8 mouse cellular contexts compared by ENCODE assay signal in the genomic region with DNA sequence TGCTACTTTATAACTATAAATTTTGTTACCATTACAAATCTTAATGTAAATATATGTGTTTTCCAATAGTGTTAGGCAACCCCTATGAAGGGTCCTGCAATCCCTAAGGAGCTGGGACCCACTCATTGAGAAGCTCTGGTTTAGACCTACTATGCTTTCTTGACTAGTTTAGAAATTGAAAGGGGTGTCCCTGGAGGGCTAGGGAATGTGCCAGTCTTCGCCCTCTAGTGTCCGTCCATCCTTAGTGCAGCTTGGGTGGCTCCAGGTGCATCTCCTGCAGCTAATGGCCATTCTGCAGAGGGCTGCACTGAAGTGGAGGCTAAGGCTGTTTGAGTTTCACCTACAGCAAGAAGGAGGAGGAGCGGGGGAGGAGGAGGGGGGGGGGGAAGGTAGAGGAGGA.
DNase-seq lines count a peak whose midpoint lies in the region; ATAC-seq and TF ChIP-seq lines count a peak whose summit lies in the region.

No protein-coding gene starts in this region.

- TF ChIP-seq EP300 in heart, postnatal 0 days (IDR thresholded peaks at IDR 0.05; ENCODE audit: low read depth) = no peak
- TF ChIP-seq EP300 in liver, embryonic 14.5 days (IDR thresholded peaks at IDR 0.05; ENCODE audit: low read depth) = no peak

- H3K9me3 ChIP-seq in heart, postnatal 0 days (replicated peaks; ENCODE audit: control insufficient read depth, low read length) = no peaks in the 10 kb centered on the region
- no peaks in the 10 kb centered on the region for H3K9me3 ChIP-seq in heart, embryonic 10.5 days
- no peaks in the 10 kb centered on the region for H3K9me3 ChIP-seq in hindbrain, embryonic 11.5 days (ENCODE audit: control insufficient read depth, low read length)
- H3K9me3 ChIP-seq in liver, embryonic 14.5 days (ENCODE audit: control insufficient read depth, low read length) = no peaks in the 10 kb centered on the region
- no peaks in the 10 kb centered on the region for H3K9me3 ChIP-seq in neural tube, embryonic 15.5 days (replicated peaks)

- no peak overlapping the region for H3K4me2 ChIP-seq in heart, postnatal 0 days (ENCODE audit: low read depth, low read length)
- H3K4me2 ChIP-seq in hindbrain, embryonic 11.5 days (replicated peaks; ENCODE audit: low read depth, low read length) = no peak overlapping the region
- H3K4me2 ChIP-seq in liver, embryonic 14.5 days (ENCODE audit: low read depth) = no peak overlapping the region
- no peak overlapping the region for H3K4me2 ChIP-seq in neural tube, embryonic 15.5 days

- ATAC-seq in heart, postnatal 0 days (ENCODE audit: insufficient read depth, low read depth) = no peak
- ATAC-seq in hindbrain, embryonic 11.5 days (ENCODE audit: low FRiP score) = no peak
- ATAC-seq in liver, embryonic 14.5 days (ENCODE audit: insufficient read depth) = no peak
- ATAC-seq in neural tube, embryonic 15.5 days (ENCODE audit: low FRiP score) = peak; percentile 35; the same call in 1 of the 2 replicates

- TF ChIP-seq CTCF in heart, postnatal 0 days (IDR thresholded peaks at IDR 0.05; ENCODE audit: low read depth) = peak; percentile 75
- peak; percentile 78 for TF ChIP-seq CTCF in liver, embryonic 14.5 days (IDR thresholded peaks at IDR 0.05; ENCODE audit: low read depth)

- H3K27me3 ChIP-seq in heart, postnatal 0 days (ENCODE audit: control insufficient read depth, insufficient read depth, low read length) = no peaks in the 10 kb centered on the region
- no peaks in the 10 kb centered on the region for H3K27me3 ChIP-seq in heart, embryonic 10.5 days (ENCODE audit: insufficient read depth, poor library complexity, severe bottlenecking)
- no peaks in the 10 kb centered on the region for H3K27me3 ChIP-seq in hindbrain, embryonic 11.5 days (ENCODE audit: control insufficient read depth, insufficient read depth, low read length)
- no peaks in the 10 kb centered on the region for H3K27me3 ChIP-seq in liver, embryonic 14.5 days (ENCODE audit: control insufficient read depth, insufficient read depth, low read length)
- no peaks in the 10 kb centered on the region for H3K27me3 ChIP-seq in neural tube, embryonic 15.5 days (replicated peaks)

- H3K9ac ChIP-seq in heart, postnatal 0 days (replicated peaks; ENCODE audit: low read depth, low read length) = no peak overlapping the region
- H3K9ac ChIP-seq in hindbrain, embryonic 11.5 days (ENCODE audit: low read depth, low read length) = no peak overlapping the region
- H3K9ac ChIP-seq in liver, embryonic 14.5 days (replicated peaks) = no peak overlapping the region
- no peak overlapping the region for H3K9ac ChIP-seq in neural tube, embryonic 15.5 days (replicated peaks)

- DNase-seq in heart, postnatal 0 days (ENCODE audit: low spot score) = peak; percentile 33
- no peak for DNase-seq in heart, embryonic 10.5 days (ENCODE audit: low spot score)
- peak; percentile 73 for DNase-seq in CD4-positive, CD25-positive, alpha-beta regulatory T cell, adult 2 months (ENCODE audit: low read depth, low spot score)
- peak; percentile 19 for DNase-seq in c-Kit-positive CD71-positive TER-119-negative erythroid progenitor cells, embryonic 14.5 days (ENCODE audit: low read depth)
- DNase-seq in hindbrain, embryonic 11.5 days (ENCODE audit: low spot score) = peak; percentile 55
- DNase-seq in liver, embryonic 14.5 days (ENCODE audit: low read depth in 3 of 3, low spot score in 3 of 3) = no peak
- no peak for DNase-seq in gastrocnemius, adult 8-10 months (ENCODE audit: low spot score in 2 of 2)

- no peaks in the 10 kb centered on the region for H3K36me3 ChIP-seq in heart, postnatal 0 days (replicated peaks; ENCODE audit: control insufficient read depth, insufficient read depth, low read length)
- H3K36me3 ChIP-seq in heart, embryonic 10.5 days = no peaks in the 10 kb centered on the region
- H3K36me3 ChIP-seq in hindbrain, embryonic 11.5 days (ENCODE audit: control insufficient read depth, insufficient read depth, low read length) = no peaks in the 10 kb centered on the region
- H3K36me3 ChIP-seq in liver, embryonic 14.5 days (replicated peaks; ENCODE audit: control insufficient read depth, insufficient read depth, low read depth) = no peaks in the 10 kb centered on the region
- no peaks in the 10 kb centered on the region for H3K36me3 ChIP-seq in neural tube, embryonic 15.5 days

- WGBS in heart, postnatal 0 days = 7% methylated on average over 2 of the region's 3 CpGs
- WGBS in heart, embryonic 10.5 days = 16% methylated on average over 3 of the region's 3 CpGs
- 20% methylated on average over 3 of the region's 3 CpGs for WGBS in hindbrain, embryonic 11.5 days
- 16% methylated on average over 3 of the region's 3 CpGs for WGBS in liver, embryonic 14.5 days (ENCODE audit: insufficient replicate concordance)
- WGBS in neural tube, embryonic 15.5 days = 6% methylated on average over 2 of the region's 3 CpGs

- no peak overlapping the region for H3K27ac ChIP-seq in heart, postnatal 0 days (ENCODE audit: low read depth)
- H3K27ac ChIP-seq in heart, embryonic 10.5 days = no peak overlapping the region
- H3K27ac ChIP-seq in hindbrain, embryonic 11.5 days (ENCODE audit: low read depth, low read length) = no peak overlapping the region
- no peak overlapping the region for H3K27ac ChIP-seq in liver, embryonic 14.5 days
- H3K27ac ChIP-seq in neural tube, embryonic 15.5 days (replicated peaks) = no peak overlapping the region

- H3K4me3 ChIP-seq in heart, postnatal 0 days (ENCODE audit: low read depth, low read length) = no peak overlapping the region
- no peak overlapping the region for H3K4me3 ChIP-seq in heart, embryonic 10.5 days
- H3K4me3 ChIP-seq in hindbrain, embryonic 11.5 days (ENCODE audit: low read depth, low read length) = no peak overlapping the region
- H3K4me3 ChIP-seq in liver, embryonic 14.5 days (ENCODE audit: insufficient read depth in 1 of 2, low read depth in 2 of 2, low read length in 2 of 2) = no peak overlapping the region
- no peak overlapping the region for H3K4me3 ChIP-seq in neural tube, embryonic 15.5 days (replicated peaks)

- H3K4me1 ChIP-seq in heart, postnatal 0 days (ENCODE audit: control insufficient read depth, insufficient read depth) = no peaks in the 10 kb centered on the region; the same call in 1 of the 2 replicates
- H3K4me1 ChIP-seq in heart, embryonic 10.5 days = peaks cover 5% of the 10 kb centered on the region; the same call in 1 of the 2 replicates
- no peaks in the 10 kb centered on the region for H3K4me1 ChIP-seq in hindbrain, embryonic 11.5 days (replicated peaks; ENCODE audit: control insufficient read depth, insufficient read depth, low read length)
- no peaks in the 10 kb centered on the region for H3K4me1 ChIP-seq in liver, embryonic 14.5 days (replicated peaks; ENCODE audit: control insufficient read depth in 2 of 2, insufficient read depth in 2 of 2, low read length in 1 of 2)
- H3K4me1 ChIP-seq in neural tube, embryonic 15.5 days = no peaks in the 10 kb centered on the region

Comparison
In these comparisons a context has a peak if more than half of its experiments do, and no peak if none do; other contexts are left out.
1. DNase-seq: peak in heart, postnatal 0 days (single experiment), CD4-positive, CD25-positive, alpha-beta regulatory T cell, adult 2 months (single experiment), c-Kit-positive CD71-positive TER-119-negative erythroid progenitor cells, embryonic 14.5 days (single experiment) and hindbrain, embryonic 11.5 days (single experiment); none in heart, embryonic 10.5 days (single experiment), liver, embryonic 14.5 days (0 of 3) and gastrocnemius, adult 8-10 months (0 of 2).